Mouse (Mus musculus) embryo, embryonic 10 days (tissue): ENCODE data around the gene Dnajc22.
A peak's percentile ranks its signal among the peaks of the same experiment; 100 is the strongest.

Source experiments
- DNase-seq: peaks from one replicate; pipeline ENCODE4 v3.0.0-alpha.2; 2015; ENCODE audit warnings: low spot score

Dnajc22 gene

DNA sequence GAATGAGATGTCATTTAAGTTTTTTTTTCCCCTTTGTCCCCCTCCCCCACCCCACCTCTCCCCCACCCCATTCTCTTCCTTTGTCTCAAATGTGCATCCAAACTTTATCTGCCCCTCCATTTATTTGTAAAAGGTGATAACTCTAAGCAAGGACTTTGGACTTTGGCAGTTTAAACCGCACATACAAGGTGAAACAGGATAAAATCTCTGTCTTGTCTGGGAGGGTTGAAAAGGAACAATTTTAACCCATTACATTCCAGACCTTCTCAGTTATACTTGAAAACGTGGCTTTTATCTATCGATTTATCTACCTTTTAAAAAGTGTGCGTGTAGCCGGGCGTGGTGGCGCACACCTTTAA is 22.1 kb downstream of the Dnajc22 start:
- DNase-seq: no peak

DNA sequence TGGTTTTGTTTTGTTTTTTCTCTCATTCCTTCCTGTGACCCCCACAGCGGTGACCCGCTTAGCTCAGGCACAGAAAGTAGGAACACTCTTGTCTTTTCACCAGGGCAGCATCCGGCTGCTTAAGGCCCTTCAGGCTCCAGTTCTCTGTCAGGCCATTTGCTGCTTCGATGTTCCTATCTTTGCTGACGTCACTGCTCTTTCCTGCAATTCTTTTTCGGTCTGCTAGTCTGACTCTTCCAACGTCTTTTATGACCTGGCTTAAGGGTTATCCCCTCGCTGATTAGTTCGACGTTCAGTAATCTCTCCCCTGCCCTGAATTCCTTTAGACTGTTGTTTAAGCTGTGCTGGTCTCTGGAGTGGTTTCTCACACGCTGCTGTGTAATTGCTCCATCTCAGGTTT is 23.6 kb downstream of the Dnajc22 start:
- peak; percentile 37 for DNase-seq

DNA sequence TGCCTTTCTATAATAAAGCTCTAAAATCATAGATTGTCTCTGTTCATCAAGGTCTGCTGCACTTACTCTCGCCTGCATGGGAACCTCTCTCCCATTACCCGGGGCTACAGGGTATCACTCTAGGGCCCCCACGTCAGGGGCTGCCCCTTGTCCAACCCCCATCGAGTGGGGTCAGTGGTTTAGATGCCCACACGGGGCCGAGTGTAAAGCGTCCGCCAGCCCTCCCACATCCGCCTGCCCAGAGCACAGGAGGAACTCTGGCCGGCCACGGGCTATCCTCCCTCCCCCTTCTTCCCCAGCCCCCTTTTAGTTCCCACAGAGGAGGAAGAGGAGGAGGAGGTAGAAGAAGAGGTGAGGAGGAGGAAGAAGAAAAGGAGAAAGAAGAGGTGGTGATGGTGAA is 27.8 kb downstream of the Dnajc22 start:
- DNase-seq: no peak

DNA sequence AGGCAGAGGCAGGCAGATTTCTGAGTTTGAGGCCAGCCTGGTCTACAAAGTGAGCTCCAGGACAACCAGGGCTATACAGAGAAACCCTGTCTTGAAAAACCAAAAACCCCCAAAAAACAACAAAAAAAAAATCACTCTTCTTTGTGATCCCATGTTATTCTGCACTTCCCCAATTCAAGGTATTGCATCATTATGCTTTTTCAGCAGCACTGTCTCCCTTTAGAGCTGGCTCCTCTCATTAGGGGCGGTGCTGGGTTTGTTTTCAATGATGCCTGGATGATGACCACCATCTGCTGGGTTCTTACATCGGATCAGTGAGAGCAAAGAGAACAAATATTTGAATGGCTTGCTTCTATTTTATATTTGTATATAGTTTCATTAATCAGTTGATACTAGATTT is 29.7 kb downstream of the Dnajc22 start:
- no peak for DNase-seq

DNA sequence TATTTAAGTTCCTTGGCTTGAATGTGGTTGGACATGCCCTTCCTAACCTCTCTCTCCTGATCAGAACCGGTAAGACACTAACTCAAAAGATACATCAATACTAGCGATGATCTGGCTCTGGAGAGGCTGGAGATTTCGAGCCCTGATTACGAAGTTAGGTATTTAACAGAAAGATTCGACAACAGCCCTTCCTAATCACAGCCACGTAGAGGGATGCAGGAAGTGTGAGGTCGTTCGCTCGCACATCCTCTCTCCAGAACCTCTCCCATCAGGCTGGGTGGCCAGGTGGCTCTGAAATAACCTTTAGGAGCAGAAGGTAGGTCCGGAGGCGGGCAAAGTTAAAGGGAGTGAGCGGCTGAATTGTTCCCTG is 32.7 kb downstream of the Dnajc22 start, which contains the start of gene Spats2:
Spats2 (plus strand) TSS at position 206 of the 370 bp plus-strand sequence.
- DNase-seq: no peak

DNA sequence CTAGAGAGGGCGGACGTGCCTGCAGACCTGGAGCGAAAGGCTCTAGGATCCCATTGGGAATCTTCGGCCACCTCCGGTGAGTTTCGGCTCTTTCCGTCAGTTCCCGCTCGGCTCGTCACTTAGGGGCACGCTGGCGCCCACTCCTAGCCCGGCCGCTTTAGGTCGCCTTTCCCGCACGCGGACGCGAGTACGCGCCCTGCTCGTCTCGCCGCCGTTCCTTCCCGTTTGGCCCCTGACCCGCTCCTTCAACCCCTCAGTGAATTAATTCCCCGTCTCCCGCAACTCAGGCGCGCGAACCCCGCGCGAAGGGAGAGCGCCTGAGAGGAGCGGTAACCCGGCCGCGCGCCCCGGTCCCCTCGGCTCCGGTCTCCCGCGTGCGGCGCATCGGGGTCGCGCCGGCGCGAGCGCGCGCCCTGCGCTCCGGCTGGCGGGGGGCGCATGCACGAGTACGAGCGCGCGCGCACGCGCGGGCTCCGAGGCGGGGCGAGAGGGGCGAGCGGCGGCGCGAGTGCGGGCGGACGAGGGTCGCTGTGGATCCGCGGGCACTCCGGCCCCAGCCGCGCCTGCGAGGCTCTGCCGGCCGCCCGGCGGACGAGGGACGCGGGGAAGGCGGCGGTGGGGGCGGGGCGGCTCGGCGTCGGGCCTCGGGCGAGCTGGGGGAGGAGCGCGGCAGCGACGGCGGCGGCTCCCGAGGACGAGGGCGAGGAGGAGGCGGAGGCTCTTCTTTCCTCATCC is 33.3 kb downstream of the Dnajc22 start:
- DNase-seq: peak; percentile 97

DNA sequence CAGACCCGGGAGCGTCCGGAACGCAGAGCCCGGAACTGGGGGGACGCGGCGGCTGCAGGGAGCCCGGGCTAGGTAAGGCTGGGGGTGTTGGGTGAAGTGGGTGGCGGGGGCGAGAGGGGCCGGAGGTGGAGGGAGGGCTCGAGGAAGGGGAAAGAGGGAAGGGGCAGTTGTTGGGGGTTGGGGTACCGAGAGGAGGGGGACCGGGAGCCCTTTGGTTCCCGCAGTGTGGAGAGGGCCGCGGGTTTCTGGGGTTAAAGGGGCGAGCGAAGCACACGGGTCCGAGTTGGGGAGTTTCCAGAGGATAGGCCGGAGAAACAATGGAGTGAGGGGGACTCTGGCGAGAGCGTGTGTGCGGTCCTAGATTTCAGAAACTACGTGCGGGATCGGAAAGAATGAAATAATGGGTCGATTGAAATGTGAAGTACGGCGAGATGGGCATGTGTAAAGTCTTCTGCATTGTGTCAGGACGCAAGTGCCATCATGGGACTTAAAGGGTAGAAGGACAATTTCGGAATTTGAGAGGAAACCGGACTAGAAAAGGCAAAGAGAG is 33.9 kb downstream of the Dnajc22 start:
- peak; percentile 66 for DNase-seq

DNA sequence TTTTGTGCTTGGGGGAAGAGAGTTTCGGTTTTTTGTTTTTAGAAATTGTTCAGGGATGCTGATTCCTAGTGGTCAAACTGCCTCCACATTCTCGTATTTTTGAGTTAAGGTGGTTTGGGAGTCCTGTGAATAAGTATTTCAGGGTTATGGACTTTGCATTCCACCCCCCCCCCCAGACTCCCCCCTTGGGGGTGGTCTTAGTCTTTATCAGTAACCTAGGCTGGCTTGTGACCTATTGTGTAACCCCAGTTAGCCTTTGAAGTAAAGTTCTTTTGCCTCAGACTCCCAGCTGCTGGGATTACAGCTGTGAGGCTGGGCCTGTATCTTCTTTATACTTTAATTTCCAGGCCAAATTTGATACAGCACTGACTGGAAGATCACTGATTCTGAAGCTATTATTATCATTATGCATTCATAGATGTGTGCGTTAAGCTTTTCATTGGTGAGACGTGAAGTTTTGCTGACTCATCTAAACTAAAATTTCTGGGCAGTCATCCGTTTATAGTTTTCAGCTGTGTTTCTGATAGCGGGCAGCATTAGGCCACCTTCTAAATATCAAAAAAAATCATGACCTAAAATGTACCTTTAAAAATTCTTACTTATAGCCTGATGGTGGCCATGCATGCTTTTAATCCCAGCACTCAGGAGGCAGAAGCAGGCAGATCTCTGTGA is 35.0 kb downstream of the Dnajc22 start:
- DNase-seq: peak; percentile 25

DNA sequence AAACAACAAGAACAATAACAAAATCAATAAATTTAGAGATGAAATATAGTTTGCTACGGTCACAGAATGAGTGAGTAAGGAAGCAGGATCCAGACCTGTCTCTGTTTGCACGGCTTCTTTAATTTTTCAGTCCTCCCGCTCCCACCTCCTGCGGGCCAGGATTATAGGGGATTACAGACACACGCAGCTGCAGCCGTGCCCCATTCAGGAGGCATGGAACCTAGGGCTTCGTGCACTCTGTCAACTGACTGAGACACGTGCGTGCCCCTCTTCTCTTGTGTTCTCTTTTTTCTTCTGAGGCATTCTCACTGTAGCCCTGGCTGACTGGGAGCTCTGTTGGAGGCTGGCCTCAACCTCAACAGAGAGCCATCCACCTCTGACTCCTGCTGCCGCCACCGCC is 36.5 kb downstream of the Dnajc22 start:
- DNase-seq: no peak

DNA sequence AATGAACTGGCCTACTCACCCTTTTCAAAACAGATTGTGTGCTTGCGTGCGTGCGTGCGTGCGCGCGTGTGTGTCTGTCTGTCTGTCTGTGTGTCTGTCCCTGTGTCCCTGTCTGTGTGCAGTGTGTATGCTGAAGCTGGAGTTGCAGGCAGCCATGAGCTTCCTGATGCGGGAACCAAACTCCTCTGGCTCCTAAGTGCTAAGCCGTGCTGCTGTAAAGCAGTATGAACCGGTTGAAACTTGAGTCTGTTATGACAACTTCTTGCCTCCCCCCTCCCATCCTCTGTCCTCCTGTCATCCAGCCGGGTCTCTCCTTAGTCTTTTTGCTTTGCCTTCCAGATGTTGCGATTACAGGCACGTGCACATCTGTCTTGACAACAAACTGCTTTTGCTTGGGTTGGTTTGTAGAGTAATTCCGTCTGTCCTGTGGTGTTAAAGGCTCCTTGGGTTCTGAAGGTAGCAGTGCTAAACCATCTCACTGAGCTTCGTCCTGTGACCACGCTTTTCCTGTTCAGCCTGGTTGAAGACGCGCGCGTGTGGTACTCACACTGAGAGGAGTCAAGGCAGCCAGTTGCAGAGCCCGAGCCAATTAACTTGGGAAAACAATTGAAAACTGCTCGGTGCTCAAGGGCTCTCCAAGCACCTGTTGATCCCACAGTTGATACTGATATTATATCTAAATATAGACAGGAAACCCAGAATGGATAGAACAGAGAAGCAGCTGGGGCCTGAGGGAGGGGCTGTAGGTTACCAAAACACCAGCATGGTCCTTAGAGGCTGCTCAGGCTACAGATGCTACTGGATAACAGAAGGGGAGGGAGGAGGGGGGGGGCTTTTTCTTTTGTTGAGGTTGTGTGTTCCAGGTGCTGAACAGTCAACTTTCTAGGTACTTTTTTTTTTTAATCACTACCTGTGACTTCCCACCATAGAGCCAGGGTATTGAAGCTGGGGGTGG is 37.3 kb downstream of the Dnajc22 start:
- peak; percentile 59 for DNase-seq

DNA sequence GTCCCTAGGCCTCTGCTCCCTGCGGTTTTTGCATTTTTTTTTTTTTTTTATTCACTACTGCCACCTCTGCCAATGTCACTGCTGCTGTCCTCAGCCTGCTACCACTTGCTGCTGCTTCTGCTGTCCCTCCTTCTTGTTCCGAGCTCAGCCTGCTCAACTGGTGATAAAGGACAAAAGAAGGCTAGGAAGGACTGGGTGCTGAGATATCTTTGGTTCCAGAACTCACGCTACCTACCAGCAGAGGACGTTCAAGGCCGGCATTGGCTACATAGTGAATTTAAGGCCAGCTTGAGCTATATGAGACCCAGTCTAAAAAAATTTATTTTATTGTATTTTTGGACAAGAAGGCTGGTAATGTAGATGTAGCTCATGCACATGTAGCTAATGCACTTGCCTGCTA is 45.4 kb downstream of the Dnajc22 start:
- no peak for DNase-seq

DNA sequence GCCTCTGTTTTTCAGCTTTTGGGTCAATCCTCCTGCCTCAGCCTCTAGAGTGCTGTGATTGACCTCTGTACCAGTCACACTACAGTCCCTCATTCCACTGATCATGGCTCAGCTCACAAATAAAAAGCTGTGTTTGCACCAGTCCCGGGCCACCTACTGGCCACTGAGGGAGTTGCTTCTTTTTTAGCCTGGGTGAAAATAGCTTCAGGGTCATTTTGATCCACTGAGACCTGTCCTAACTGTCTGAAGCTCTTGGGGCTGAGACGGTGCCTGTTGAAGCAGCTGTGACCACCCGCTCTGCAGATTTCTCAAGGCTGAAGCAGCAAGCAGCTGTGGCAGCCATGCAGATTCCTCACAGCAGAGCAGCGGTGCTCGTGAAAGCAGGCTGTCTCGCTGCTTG is 46.7 kb downstream of the Dnajc22 start:
- peak; percentile 64 for DNase-seq

DNA sequence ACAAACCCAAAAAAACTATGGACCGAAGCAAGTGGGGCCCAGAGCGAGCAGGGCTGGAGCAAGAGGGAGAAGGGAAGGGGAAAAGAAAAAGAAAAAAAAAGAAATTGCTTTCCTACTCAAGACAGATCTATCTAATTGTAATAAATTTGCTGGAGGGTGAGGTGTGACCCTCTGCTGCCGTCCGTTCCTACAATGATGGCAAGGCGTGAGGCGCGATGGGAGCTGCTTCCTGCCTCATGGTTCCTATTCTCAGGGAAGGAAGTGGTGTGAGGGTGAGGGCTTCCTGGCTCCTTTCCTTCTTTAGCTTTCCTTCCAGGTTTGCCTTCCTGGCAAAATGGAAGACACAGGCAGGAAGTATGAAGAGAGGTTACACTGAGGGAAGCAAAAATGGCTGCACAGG is 57.5 kb downstream of the Dnajc22 start:
- no peak for DNase-seq

DNA sequence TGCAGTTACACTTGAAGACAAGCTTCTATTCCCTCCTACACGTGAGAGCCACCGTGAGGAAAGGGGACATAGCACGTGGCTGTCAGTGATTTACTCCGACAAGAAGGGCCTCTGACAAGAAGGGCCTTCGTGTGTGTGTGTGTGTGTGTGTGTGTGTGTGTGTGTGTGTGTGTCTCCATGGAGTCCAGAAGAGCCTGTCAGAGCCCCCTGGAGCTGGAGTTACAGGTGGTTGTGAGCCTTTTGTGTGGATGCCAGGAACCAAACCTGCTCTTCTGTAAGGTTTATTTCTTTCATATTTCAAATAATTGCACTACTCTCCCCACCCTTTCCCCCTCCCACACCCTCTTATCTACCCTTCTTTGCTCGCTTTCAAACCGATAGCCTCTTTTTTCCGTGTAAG is 58.4 kb downstream of the Dnajc22 start:
- DNase-seq: no peak

DNA sequence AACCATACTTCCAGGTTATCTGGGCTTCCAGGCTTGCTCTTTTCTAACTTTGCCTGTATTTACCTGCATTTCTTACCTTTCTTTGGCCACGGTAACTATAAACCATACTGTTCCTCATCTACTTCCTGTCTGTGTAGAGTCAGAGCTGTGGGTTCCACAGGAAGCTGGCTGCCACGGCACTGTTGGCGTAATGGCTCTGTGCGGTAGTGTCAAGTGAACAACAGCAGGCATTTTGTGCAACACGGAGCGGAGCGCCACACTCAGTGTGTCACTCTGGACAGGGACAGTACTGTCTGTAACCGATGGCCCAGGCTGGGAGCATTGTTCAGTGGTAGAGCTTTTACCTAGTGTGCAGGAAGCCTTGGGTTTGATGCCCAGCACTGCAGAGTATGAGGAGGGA is 60.5 kb downstream of the Dnajc22 start:
- DNase-seq: no peak
